Mouse (Mus musculus): Measurements from ENCODE around the gene Gng12. TPM values are rescaled to one million over a fixed set of nuclear protein-coding genes. Genes with fewer than 3 reads are reported as not detected.
"Not testable (repeated sequence)": the region's sequence is repeated elsewhere in the genome, so short reads cannot be mapped to it uniquely, and the experiment has no call there.

The Gng12 gene
- total and polyA plus RNA-seq, 3 experiments: 15.5 to 35.6 (median 34.4) TPM

GRCm38 (mm10) chr6:66963651-66964050 lies 67.5 kb downstream of the Gng12 start:
- not testable (repeated sequence) for DNase-seq; H3K79me2 ChIP-seq (replicated peaks; ENCODE audit: control insufficient read depth, insufficient read depth, low read length); H3K4me3 ChIP-seq; H3K27ac ChIP-seq; H3K36me3 ChIP-seq (ENCODE audit: control insufficient read depth, insufficient read depth, low read length); H3K27me3 ChIP-seq (ENCODE audit: control insufficient read depth, insufficient read depth, low read length); H3K9ac ChIP-seq (ENCODE audit: low read depth, low read length)
- TF ChIP-seq CTCF (IDR thresholded peaks at IDR 0.05): peak; percentile 52
- H3K4me1 ChIP-seq (ENCODE audit: control insufficient read depth, insufficient read depth, low read length): peaks cover 13% of the 10 kb centered on the region
- intact Hi-C loops (cut with DNase I): loop anchor here (2.0 to 10.0 kb wide), 3 partner anchors 73 to 361 kb away; partner anchors contain the start of gene Gadd45a
- WGBS: 90% methylated on average over 3 of the region's 3 CpGs

GRCm38 (mm10) chr6:66964222-66964621 lies 68.0 kb downstream of the Gng12 start:
- Histone ChIP-seq H3K4me1 (ENCODE audit: control insufficient read depth, insufficient read depth, low read length) (peaks cover 13% of the 10 kb centered on the region), H3K79me2 (replicated peaks; ENCODE audit: control insufficient read depth, insufficient read depth, low read length) (no peaks in the 10 kb centered on the region), H3K36me3 (ENCODE audit: control insufficient read depth, insufficient read depth, low read length) (no peaks in the 10 kb centered on the region; the same call in 1 of the 2 replicates), H3K27ac (no peak overlapping the region), H3K9ac (ENCODE audit: low read depth, low read length) (no peak overlapping the region), H3K27me3 (ENCODE audit: control insufficient read depth, insufficient read depth, low read length) (no peaks in the 10 kb centered on the region), H3K4me3 (no peak overlapping the region)
- WGBS: 47% methylated on average over 4 of the region's 4 CpGs
- intact Hi-C loops (cut with DNase I): loop anchor here (5.0 to 10.0 kb wide), 2 partner anchors 303 to 361 kb away; no protein-coding TSS in a partner anchor
- TF ChIP-seq POLR2A (IDR thresholded peaks at IDR 0.05; ENCODE audit: insufficient read depth, low read depth, low read length) (no peak), CTCF (IDR thresholded peaks at IDR 0.05) (no peak), EP300 (IDR thresholded peaks at IDR 0.05; ENCODE audit: insufficient read depth, low read depth, low read length) (no peak)
- DNase-seq: peak; percentile 36 to 51

- intact Hi-C loops (cut with DNase I): loop anchor here (10.0 kb wide), 1 partner anchor 360 kb away; no protein-coding TSS in a partner anchor
- 43% methylated on average over 4 of the region's 4 CpGs for WGBS
- H3K4me1 ChIP-seq (ENCODE audit: control insufficient read depth, insufficient read depth, low read length): peaks cover 13% of the 10 kb centered on the region
Measured at GRCm38 (mm10) chr6:66965203-66965602, 69.0 kb downstream of the Gng12 start.

GRCm38 (mm10) chr6:66967788-66968187 lies 71.6 kb downstream of the Gng12 start:
- Histone ChIP-seq H3K4me3 (no peak overlapping the region), H3K27ac (no peak overlapping the region), H3K4me1 (ENCODE audit: control insufficient read depth, insufficient read depth, low read length) (peaks cover 18% of the 10 kb centered on the region), H3K9ac (ENCODE audit: low read depth, low read length) (no peak overlapping the region), H3K27me3 (ENCODE audit: control insufficient read depth, insufficient read depth, low read length) (no peaks in the 10 kb centered on the region), H3K36me3 (ENCODE audit: control insufficient read depth, insufficient read depth, low read length) (no peaks in the 10 kb centered on the region; the same call in 1 of the 2 replicates), H3K79me2 (replicated peaks; ENCODE audit: control insufficient read depth, insufficient read depth, low read length) (no peaks in the 10 kb centered on the region; the same call in 1 of the 2 replicates)
- 34% methylated on average over 2 of the region's 2 CpGs for WGBS
- intact Hi-C loops (cut with DNase I): loop anchor here (10.0 kb wide), 1 partner anchor 357 kb away; no protein-coding TSS in a partner anchor
- no peak for TF ChIP-seq EP300 (IDR thresholded peaks at IDR 0.05; ENCODE audit: insufficient read depth, low read depth, low read length)
- no peak for TF ChIP-seq POLR2A (IDR thresholded peaks at IDR 0.05; ENCODE audit: insufficient read depth, low read depth, low read length)
- TF ChIP-seq CTCF (IDR thresholded peaks at IDR 0.05): 0 out of 2 replicates have a peak, but pooled peaks have one; percentile 7
- DNase-seq: no peak

More at GRCm38 (mm10) chr6:66965203-66965602, 69.0 kb downstream of the Gng12 start:
- H3K79me2 ChIP-seq (replicated peaks; ENCODE audit: control insufficient read depth, insufficient read depth, low read length): no peaks in the 10 kb centered on the region
- no peaks in the 10 kb centered on the region for H3K27me3 ChIP-seq (ENCODE audit: control insufficient read depth, insufficient read depth, low read length)
- H3K36me3 ChIP-seq (ENCODE audit: control insufficient read depth, insufficient read depth, low read length): no peaks in the 10 kb centered on the region; the same call in 1 of the 2 replicates
- H3K4me3 ChIP-seq: no peak overlapping the region
- H3K27ac ChIP-seq: no peak overlapping the region
- no peak for DNase-seq
- H3K9ac ChIP-seq (ENCODE audit: low read depth, low read length): no peak overlapping the region
- TF ChIP-seq CTCF (IDR thresholded peaks at IDR 0.05) (no peak), EP300 (IDR thresholded peaks at IDR 0.05; ENCODE audit: insufficient read depth, low read depth, low read length) (no peak), POLR2A (IDR thresholded peaks at IDR 0.05; ENCODE audit: insufficient read depth, low read depth, low read length) (no peak)

GRCm38 (mm10) chr6:66969446-66969845 lies 73.2 kb downstream of the Gng12 start:
- Histone ChIP-seq H3K79me2 (replicated peaks; ENCODE audit: control insufficient read depth, insufficient read depth, low read length) (no peaks in the 10 kb centered on the region; the same call in 1 of the 2 replicates), H3K36me3 (ENCODE audit: control insufficient read depth, insufficient read depth, low read length) (no peaks in the 10 kb centered on the region; the same call in none of the 2 replicates), H3K9ac (ENCODE audit: low read depth, low read length) (no peak overlapping the region), H3K27ac (no peak overlapping the region), H3K27me3 (ENCODE audit: control insufficient read depth, insufficient read depth, low read length) (no peaks in the 10 kb centered on the region), H3K4me1 (ENCODE audit: control insufficient read depth, insufficient read depth, low read length) (peaks cover 17% of the 10 kb centered on the region), H3K4me3 (no peak overlapping the region)
- WGBS: 77% methylated on average over 3 of the region's 3 CpGs
- intact Hi-C loops (cut with DNase I): loop anchor here (10.0 kb wide), 1 partner anchor 355 kb away; no protein-coding TSS in a partner anchor
- TF ChIP-seq CTCF (IDR thresholded peaks at IDR 0.05) (no peak), POLR2A (IDR thresholded peaks at IDR 0.05; ENCODE audit: insufficient read depth, low read depth, low read length) (no peak), EP300 (IDR thresholded peaks at IDR 0.05; ENCODE audit: insufficient read depth, low read depth, low read length) (no peak)
- DNase-seq: no peak

GRCm38 (mm10) chr6:66972300-66972699 lies 76.1 kb downstream of the Gng12 start:
- no peak for DNase-seq

More at GRCm38 (mm10) chr6:66972300-66972699, 76.1 kb downstream of the Gng12 start:
- Histone ChIP-seq H3K4me1 (ENCODE audit: control insufficient read depth, insufficient read depth, low read length) (peaks cover 8% of the 10 kb centered on the region), H3K79me2 (replicated peaks; ENCODE audit: control insufficient read depth, insufficient read depth, low read length) (no peaks in the 10 kb centered on the region; the same call in 1 of the 2 replicates), H3K36me3 (ENCODE audit: control insufficient read depth, insufficient read depth, low read length) (peaks cover 4% of the 10 kb centered on the region), H3K27me3 (ENCODE audit: control insufficient read depth, insufficient read depth, low read length) (no peaks in the 10 kb centered on the region), H3K4me3 (no peak overlapping the region), H3K27ac (no peak overlapping the region; the same call in 1 of the 2 replicates), H3K9ac (ENCODE audit: low read depth, low read length) (no peak overlapping the region)
- intact Hi-C loops (cut with DNase I): no loop called here
- TF ChIP-seq EP300 (IDR thresholded peaks at IDR 0.05; ENCODE audit: insufficient read depth, low read depth, low read length) (no peak), POLR2A (IDR thresholded peaks at IDR 0.05; ENCODE audit: insufficient read depth, low read depth, low read length) (no peak), CTCF (IDR thresholded peaks at IDR 0.05) (no peak)
- 64% methylated on average over 8 of the region's 8 CpGs for WGBS

Data from heart, adult 2 months (tissue).